Mouse (Mus musculus): Measurements from ENCODE around the gene Bcor.
A peak's percentile ranks its signal among the peaks of the same experiment; 100 is the strongest.

Gene Bcor

DNA sequence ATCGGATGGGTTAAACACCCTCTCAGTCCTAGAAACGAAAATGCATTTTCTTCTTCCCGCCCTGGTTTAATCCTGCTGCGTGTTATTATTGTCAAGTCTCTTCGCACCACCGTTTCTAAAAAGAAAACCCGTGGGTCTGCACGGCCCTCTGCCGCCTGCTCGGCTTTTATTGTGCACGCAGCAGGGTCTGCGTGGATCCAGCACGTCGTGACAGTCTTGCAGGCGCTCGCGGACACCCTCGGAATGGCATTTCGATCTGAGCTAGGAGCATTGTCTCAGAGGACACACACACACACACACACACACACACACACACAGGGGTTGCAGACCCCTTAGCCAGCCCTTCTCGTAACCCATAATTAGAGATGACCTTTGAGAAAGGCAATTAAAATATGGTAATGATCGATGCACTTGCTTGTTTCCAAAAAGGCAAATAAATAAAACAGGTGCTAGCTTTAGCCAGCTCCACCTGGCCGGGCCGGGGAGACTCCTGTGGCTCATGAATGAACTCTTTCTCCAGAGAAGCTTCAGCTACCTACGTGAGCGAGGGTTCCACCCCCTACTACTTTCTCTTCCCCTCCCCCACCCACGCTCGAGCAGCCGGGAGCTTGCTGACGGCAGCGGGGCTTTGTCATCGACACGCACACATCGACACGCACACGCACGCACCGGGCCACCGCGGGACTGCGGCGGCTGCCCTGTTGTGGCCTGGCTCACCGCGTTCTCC is 8.7 kb downstream of the Bcor start:
- DNase-seq = peak in 1 of 2 experiments; percentile 46

DNA sequence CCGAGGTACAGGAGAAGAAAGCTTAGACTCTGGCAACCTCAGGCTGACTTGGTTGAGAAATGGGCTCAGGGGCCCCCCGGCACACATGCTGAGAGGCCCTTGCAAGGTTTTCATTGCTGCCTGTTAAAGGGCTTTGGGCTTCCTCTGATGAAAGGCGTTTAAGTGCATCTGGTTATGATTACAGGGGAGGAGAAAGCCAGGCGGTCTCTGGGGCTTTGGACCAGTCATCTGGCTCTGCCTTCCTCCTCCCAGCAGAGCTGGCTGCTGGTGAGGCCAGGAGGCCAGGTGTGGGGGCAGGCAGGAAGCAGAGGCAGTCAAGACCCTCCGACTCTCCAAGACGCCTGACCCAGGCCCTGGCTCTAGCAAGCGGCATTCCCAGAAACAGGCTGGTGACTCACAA is 9.7 kb downstream of the Bcor start:
- no peak for DNase-seq

DNA sequence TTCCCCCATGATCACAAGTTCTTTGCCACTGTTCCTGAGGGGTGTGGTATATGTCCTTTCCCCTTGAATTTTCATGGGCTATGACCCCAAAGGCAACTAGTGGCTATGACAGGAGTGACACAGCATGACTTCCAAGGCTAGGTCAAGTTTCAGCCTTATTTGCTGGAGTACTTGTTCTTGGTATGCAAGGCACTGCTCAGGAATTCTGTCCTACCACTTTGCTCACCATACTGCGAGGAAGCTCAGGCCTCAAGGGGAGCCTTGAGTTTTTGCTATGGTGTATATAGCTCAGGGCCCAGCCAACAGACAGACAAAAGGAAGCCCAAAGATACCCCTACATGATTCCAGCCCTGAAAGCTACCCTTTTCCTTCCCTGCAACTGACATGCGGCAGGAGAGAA is 13.9 kb downstream of the Bcor start:
- DNase-seq = no peak

DNA sequence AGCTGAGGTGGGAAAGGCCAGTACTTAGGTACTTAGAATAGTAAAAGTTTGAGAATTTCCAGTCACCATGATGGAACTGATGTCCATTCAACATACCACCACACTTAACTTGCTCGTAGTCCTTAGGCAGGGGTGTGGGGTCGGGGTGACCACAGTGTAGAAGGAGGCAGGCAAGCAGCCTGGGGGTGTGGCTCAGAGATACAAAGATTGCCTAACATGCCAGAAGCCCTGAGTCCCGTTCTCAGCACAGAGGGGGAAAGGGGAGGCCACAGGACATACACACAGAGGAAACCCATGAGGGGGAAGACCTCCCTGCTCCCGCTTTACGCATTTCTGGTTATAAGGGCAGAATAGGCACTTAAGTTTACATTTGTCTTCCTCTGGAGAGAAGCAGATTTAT is 17.3 kb downstream of the Bcor start:
- DNase-seq = no peak

DNA sequence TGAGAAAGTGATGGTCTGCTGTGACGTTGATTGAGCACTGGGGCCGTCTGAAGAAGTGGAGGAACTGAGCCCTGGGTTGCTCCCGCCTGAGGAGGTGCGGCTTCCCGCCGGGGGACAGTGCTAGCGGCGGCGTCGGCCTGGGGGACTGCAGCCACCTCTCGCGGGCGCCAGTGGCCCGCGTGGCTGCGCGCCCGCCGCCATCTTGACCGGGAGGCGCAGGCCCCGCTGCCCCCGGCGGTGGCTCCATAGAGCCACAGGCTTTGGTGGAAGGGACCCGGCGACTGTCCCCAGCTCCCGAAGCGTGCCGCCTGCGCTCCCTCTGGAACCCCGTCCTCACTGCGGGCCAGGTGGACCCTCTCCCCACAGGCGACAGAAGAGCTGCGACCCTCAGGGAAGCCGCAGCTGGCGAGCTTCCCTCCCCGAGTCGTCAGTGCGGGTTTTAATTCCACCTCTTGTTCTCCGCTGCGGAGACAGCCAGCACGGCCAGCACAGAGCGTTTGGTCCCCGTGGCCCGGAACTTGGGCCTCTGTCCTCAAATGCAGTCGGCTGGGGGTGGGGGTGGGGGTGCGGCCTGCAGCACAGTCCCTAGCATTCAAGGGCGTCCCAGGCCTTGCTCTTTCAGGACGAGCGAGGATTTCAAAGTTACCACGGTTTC is 19.9 kb downstream of the Bcor start:
- peak in 1 of 2 experiments; percentile 44 for DNase-seq

DNA sequence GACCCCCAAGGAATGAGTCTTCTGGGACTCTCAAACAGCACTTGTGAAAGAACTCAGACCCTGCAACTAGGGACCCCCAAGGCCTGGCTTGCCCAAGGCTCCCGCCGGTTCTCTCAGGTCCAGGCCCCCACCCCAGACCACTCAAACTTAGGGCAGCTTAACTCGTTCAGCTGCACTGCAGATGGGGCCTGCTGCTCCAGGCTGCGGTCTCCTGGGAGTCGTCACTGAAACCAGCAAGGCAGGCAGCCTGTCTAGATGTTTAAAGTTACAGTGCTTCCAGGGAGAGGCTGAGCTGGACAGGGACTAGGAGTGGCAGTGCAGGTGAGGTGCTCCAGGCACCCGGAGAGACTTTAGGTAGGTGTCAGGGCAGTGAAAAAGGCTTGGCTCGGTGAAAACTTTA is 21.9 kb downstream of the Bcor start:
- DNase-seq = no peak

DNA sequence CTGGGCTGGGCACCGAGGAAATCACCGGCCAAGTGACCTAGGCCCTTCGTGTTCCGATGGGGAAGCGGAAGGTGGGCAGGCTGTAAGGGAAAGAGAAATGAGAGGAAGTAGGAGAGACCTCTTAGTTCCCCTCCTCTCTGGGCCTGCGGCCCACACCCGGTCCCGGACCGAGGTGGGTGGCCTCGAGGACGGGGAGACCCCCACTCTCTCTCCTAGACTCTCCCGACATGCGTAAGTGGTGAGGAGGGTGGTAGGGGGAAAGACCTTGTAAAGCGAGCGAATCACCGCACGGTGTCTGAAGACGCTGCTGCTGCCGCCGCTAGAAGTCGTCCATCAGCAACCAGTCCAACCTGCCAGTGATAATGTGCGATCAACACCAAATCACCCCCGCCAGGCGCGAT is 23.0 kb downstream of the Bcor start:
- peak in 1 of 2 experiments; percentile 36 for DNase-seq

DNA sequence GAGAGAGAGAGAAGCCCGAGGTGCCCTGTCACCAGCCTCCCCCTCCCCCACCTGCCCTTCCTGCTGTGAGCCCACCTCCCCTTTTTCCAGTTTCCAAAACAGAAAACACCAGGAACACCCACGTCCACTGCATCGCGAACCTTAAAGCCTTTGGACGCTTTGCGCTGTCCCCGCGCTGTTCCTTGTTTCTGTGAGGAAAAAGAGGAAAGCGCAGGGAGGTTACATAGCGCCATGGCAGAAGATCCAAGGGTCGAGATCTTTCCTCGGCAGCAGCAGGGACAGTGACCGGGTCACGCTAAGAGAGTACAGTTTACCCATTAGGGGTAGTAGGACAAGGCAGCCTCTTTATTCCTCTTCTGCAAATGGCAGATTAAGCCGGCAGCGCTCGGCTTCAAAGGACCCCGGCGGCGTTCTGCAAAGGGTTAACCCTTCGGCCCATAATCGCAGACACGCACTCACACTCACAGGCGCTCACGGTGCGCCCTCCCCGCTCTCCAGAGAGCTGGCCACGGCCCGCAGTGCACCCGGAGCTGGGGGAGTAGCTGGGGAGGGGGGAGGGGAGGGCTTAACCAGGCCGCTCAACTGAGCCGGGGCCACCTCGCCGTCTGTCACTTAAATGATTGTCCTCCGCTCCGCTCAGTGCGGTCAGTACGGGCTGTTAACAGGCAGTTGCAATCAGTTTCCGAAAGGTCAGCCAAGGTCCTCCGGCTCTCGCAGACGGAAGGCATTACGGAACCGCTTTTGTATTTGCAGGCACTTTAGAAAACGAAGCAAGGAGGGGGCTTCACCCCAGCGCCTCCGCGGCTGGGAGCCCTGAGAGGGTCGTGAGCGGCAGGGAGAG is 23.7 kb downstream of the Bcor start:
- DNase-seq = peak; percentile 69 to 83

DNA sequence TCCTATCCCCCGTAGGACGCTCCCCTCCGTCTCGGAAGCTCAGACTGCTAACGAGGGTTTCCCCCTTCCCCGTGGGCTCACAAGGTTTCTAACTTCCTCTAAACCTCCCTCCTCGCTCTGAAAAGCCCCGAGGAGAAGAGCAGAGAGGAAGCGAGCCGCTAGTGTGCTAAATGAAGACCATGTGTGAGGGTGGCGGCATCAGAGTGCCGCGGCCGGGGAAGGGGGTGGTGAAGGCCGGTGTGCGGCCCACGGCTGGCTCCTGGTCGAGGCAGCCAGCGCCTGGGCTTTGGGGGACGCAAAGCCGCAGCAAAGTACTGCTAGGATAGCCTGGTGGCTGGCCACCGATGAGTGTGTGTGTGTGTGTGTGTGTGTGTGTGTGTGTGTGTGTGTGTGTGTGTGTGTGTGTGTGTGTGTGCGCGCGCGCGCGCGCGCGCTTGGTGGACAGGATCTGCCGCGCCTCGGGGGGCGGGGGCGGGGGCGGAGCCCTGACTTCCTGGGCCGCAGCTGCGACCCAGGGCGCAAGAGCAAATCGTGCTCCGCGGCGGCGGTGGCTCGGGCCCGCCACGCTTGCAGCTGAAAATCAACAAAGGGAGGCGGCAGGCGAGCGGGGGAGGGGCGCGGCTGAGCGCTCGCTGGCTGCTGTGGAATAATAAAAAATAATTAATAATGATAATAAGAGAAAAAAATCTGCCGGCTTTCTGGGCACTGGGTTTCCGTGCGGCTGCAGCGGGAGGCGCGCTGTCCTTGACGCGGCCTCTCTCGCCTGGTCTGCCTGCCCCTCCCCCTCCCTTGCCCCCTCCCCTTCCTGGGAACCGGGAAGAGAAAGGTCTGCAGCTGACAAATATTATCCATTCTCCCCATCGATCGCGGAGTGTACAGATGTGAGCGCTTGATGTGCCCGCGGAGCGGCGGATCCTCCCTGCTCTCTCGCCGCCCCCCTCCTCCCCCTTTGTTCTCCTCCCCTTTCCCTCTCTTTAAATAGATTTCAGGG is 24.7 kb downstream of the Bcor start:
- peak; percentile 69 to 86 for DNase-seq

DNA sequence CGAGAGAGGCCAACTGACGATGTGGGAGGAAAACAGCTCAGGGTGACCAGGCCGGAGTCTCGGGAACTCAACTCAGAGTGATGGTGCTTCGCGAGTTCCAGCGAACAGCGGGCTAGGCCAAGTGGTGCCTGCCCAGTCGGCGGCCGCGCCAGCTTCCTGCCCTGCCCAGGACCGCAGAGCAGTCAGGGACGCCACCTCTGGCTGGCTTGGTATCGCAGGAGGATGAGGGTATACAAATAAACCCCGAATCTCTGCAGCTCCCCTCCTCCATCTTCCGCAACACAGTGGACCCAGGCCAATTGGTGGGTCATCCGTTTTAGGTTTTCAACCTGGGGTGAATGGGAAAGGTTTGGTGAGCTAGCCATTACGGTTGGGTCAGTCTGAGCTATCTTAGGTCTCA is 25.6 kb downstream of the Bcor start:
- DNase-seq = peak; percentile 65 to 79

DNA sequence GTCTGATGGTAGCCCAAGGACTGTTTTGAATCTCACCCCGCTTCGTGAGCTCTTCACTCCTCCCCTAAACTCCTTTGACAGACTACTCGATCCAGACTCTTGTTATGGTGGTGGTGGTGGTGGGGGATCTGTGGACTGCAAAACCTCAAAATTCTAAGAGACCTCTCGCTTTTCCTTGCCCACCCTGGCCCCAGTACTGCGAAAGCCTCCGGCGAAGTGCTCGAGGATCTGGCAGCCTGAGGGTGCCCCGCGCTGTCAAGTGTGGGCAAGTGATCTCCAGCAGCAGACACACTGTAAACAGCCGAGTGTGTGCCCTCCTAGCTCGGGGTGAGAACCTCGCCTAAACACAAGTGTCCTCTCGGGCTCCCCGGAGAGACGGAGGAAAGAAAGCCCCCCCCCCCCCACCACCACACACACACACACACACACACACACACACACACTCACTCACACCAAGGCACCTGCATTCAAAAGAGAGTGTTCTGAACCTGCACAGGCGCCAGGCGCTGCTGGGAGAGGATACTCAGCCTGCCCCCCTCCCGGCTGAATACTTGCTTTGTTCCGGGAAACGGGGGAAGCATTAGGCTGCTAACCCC is 26.2 kb downstream of the Bcor start:
- DNase-seq = peak in 1 of 2 experiments; percentile 38

DNA sequence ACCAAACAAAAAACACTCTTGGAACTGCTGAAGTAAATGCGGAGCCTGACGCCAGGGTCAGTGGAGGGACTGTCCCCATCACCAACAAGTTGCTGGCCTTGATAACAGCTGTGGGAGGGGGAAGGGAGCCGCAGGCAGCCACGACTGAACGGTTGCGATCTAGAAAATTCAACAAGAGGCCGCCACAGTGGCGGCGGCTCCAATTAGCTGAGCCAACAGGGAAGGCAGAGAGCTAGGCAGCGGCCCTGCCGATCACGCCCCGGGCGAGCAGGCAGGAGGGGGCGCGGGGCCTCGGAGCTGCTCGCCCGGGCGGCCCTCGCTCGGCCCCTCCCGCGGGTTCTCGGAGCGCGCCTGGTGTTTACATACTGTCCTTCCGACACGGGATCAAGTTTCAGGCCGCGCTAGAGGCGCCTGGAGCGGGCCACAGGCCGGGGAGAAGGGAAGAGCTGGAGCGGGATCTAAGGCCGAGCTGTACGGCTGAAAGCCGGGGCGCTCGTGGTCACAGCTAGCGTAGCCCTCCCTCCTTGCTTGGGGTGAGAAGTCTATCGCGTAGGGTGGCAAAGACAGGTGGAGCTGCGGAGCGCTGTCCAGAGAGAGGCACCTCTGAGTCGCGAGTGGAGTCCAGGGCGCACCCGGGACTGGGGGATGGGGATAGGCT is 26.8 kb downstream of the Bcor start:
- peak; percentile 35 to 69 for DNase-seq

DNA sequence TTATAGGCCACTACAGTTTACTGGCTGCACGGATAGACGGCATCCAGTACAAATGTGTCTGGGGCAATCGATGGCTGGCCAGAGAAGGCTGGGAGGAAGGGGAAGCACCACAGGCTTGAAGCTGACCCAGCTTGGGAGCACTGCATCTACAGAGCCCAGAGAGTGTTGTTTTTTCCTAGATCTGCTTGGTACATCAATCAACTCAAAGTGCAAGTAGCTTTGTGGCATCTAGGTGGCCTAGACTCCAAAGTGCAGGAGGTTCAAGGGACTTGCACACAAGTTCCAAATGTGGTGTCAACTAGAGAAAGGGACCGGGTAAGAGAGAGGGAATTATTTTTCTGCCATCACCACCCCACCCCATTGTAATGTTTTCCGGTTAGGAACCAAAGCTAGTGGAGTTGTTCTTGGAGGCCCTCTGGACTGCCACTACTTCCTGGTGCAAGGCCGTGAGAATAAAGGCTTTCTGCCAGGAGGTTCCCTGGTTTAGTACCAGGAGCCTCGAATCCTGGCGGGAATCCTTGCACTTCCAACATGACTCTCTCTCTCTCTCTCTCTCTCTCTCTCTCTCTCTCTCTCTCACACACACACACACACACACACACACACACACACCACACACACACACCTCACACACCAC is 27.5 kb downstream of the Bcor start:
- DNase-seq = no peak

DNA sequence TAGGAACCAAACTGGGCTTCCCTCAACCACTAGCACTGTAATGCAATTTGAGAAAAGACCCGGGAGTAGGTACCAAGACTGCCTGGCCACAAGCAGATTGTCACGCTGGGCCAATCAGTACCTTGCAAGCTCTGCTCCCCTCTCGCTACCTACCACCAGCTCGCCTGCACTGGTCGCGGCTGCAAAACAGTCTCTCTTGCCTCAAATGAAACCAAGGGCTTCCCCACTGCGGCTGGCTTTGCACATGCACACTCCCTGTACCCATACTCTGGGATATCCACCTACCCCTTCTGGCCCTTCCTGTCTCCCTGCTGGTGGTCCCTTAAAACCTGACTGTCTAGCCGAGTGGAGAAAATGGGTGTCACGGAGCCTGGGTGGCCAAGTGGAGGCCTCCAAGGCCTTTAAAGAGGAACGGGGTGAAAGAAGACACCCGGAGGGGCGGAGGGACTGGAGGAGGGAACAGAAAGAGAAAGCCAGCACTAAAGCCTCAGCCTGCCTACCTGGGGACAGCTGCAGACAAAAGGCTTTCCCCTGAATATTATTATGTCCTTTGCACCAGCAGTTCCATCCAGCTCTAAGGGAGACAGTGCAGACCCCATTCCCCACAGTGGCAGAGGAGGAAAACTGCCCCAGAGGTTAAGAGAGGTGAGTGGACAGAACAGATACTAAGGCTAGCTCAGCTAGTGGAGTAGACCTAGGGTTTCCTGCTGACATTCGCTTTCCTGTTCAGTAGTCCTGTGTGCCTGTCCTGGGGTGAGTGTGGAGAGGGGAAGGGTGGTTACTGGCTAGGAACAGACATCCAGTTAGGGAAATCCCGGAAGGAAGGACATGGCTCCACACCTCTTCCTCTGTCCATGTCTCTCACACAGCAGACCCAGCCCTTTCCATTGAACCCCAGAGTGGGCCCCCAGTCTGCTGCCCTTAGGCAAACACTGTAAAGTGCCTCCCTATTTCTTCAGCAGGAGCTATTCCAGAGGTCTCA is 30.0 kb downstream of the Bcor start:
- peak in 1 of 2 experiments; percentile 46 for DNase-seq

DNA sequence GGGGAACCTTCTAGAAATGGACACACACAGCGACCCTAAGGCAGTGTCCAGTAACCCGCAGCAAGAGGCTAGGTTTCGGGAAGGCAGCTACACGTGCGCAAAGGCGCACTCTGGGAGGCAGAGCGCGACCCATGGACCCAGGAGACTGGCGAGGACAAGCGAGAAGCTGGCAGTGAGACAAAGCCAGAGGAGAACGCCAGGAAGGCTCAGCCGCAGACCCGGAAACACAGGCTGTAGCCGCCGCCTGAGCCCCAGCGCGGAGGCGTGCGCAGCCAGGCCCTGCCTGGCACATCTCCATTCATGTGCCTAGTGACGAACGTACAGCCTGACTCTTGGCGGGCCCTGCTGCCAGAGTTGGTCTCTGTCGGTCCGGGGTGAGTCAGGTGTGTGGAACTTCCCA is 30.9 kb downstream of the Bcor start:
- DNase-seq = peak; percentile 64 to 87

DNA sequence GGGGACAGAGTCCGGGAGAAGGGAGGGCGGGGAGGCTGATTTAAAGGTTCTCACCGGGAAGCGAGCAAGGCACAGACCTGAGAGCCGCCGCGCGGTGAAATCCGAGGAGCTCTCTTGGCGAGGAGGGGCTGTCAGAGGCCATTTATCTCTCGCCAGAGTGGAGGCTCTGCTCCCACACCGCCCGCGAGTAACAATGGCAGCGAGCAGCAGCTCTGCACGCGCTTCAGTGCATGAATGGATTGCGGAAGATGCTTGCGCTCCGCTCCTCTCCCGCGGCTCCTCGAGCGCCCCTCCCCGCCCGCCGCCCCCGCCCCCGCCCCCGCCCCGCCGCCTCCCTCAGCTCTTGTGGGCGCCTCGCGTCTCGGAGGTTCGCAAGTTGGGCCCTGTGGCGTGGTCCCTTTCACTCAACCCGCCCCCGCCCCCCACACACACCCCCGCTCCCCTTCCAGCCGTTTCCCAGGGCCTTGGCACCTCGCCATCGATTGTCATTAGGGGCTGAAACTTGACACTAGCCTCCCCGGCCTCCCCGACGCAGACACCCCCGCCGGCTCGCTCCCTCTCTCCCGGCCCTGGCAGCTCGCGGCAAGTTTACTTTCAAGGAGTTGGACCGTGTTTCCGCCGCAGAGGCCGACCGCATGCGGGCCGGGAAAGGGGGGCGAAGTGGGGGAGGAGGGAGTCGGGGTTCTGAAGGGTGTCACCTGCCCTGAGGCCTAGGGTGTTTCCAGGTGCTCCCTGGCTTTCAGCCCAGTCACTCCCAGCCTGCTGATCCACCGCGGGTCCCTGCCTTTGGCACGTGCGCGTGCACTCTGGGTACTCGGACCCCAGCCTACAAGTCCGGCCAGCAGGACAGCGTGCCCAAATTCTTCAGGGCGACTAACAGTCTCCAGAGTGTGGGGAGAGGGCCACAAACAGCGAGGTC is 31.7 kb downstream of the Bcor start:
- DNase-seq = peak; percentile 57 to 75

DNA sequence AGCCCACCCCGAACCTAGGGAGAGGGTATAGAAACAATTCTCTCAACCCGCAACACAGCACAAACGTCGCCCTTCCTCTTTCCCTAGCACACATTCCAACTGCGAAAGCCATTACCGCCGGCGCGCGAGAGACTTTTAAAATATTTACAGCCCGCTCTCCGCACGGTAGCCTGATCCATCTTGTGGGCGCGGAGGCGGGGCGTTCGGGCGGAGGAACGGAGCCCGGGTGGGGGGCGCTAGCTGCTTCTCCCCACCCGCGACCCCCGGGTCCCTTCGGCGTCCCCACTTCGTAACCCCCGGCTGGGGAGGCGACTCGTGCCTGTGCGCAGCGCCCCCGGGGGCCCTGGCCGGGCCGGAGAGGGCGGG is 32.4 kb downstream of the Bcor start:
- DNase-seq = no peak

DNA sequence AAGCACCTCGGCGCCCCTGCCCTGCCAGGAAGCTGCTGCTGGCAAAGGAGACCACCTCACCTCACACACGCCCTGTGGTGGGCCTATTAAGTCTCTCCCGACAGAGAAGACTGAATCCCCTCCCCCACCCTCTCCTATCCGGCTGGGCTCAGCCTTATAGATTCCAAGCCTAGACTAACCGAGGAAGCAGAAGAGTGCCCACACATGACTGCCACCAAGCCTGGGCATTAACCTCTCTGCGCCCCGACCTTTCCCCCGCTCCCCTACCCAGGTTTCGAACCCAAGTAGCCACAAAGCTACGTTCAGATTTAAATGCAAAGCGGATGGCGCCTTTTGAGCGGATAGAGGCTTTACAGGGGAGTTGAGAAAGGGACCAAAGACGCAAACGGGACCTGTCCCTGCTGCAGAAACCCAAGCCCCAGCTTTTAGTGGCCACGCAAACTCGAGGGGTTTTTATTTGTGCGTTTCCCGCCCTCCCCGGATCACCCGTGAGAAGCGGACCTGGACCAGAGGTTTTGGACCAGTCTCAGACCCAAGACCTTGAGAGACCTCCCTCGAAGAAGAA is 33.0 kb downstream of the Bcor start:
- no peak for DNase-seq
